Mouse (Mus musculus) liver, embryonic 16.5 days (tissue): ENCODE measurements at regions not wholly inside any gene's neighbourhood (a gene's known extent, or its start where the extent isn't known, plus 50 kb on each side); places are given as distances from the start of the nearest gene placed in this dataset.

Source experiments
- ATAC-seq: fragments of 200-750 bp; cut with Nextera tagmentation; 2 replicates; pipeline ENCODE4 v1.8.0; 2017; ENCODE audit warnings: low read depth, mild to moderate bottlenecking, moderate number of reproducible peaks, moderate library complexity
- H3K27ac ChIP-seq: fragments of 300-500 bp; sonication (generic); 2 replicates; pipeline ENCODE4 v1.5.1; 2014; ENCODE audit warnings: mild to moderate bottlenecking, low read length
- H3K27me3 ChIP-seq: fragments of 300-500 bp; sonication (generic); 2 replicates; pipeline ENCODE4 v1.6.1; 2014; ENCODE audit warnings: low read depth, low read length, mixed read lengths; ENCODE audit not compliant: control insufficient read depth, insufficient read depth
- H3K36me3 ChIP-seq: fragments of 300-500 bp; sonication (generic); 2 replicates; pipeline ENCODE4 v1.6.1; 2014; ENCODE audit warnings: mild to moderate bottlenecking; ENCODE audit not compliant: control insufficient read depth, insufficient read depth
- H3K4me1 ChIP-seq: fragments of 300-500 bp; sonication (generic); 2 replicates; pipeline ENCODE4 v1.6.1; 2014; ENCODE audit warnings: low read depth, low read length, mixed read lengths; ENCODE audit not compliant: control insufficient read depth
- H3K4me2 ChIP-seq: fragments of 300-500 bp; sonication (generic); 2 replicates; pipeline ENCODE4 v1.6.1; 2014; ENCODE audit warnings: low read depth, low read length, mixed read lengths
- H3K4me3 ChIP-seq: fragments of 300-500 bp; sonication (generic); 2 replicates; pipeline ENCODE4 v1.5.1; 2014; ENCODE audit warnings: low read depth, mild to moderate bottlenecking, low read length
- H3K9ac ChIP-seq: fragments of 300-500 bp; sonication (generic); 2 replicates; pipeline ENCODE4 v1.6.1; 2014; ENCODE audit warnings: low read depth, low read length
- H3K9me3 ChIP-seq: fragments of 300-500 bp; sonication (generic); replicated peaks from 2 replicates; pipeline ENCODE4 v1.6.1; 2016; ENCODE audit warnings: low read length; ENCODE audit not compliant: control insufficient read depth
- WGBS: fragments of 180-500 bp; shearing (Covaris S2); extraction: QIAGEN DNeasy Blood & Tissue Kit; methylation state at CpG from one replicate; pipeline ENCODE4 v1.1.7; 2014; ENCODE audit not compliant: insufficient replicate concordance; 5-methylcytosine and 5-hydroxymethylcytosine counted together

GRCm38 (mm10) chr16:74718154-74718553 is 306.5 kb upstream of the Robo2 start:
- Histone ChIP-seq H3K4me1 (no peaks in the 10 kb centered on the region), H3K9me3 (no peaks in the 10 kb centered on the region), H3K27ac (no peak overlapping the region), H3K9ac (no peak overlapping the region), H3K4me2 (no peak overlapping the region), H3K4me3 (no peak overlapping the region), H3K36me3 (no peaks in the 10 kb centered on the region), H3K27me3 (no peaks in the 10 kb centered on the region)
- WGBS: 56% methylated on average over 2 of the region's 2 CpGs
- no peak for ATAC-seq

- ATAC-seq: no peak
- Histone ChIP-seq H3K27ac (no peak overlapping the region), H3K9ac (no peak overlapping the region), H3K4me3 (no peak overlapping the region), H3K27me3 (no peaks in the 10 kb centered on the region), H3K4me2 (no peak overlapping the region), H3K9me3 (no peaks in the 10 kb centered on the region), H3K4me1 (no peaks in the 10 kb centered on the region), H3K36me3 (no peaks in the 10 kb centered on the region)
- 55% methylated on average over 1 of the region's 1 CpGs for WGBS
Observed at GRCm38 (mm10) chr16:74717622-74718021, 306.0 kb upstream of the Robo2 start.

GRCm38 (mm10) chr16:74714950-74715349 is 303.3 kb upstream of the Robo2 start:
- H3K27ac ChIP-seq: no peak overlapping the region
- no peak overlapping the region for H3K9ac ChIP-seq
- no peak for ATAC-seq
- H3K4me3 ChIP-seq: no peak overlapping the region
- H3K27me3 ChIP-seq: no peaks in the 10 kb centered on the region
- 33% methylated on average over 1 of the region's 1 CpGs for WGBS
- no peaks in the 10 kb centered on the region for H3K36me3 ChIP-seq
- no peak overlapping the region for H3K4me2 ChIP-seq
- H3K4me1 ChIP-seq: no peaks in the 10 kb centered on the region
- H3K9me3 ChIP-seq: no peaks in the 10 kb centered on the region

- 60% methylated on average over 6 of the region's 6 CpGs for WGBS
- Histone ChIP-seq H3K27ac (no peak overlapping the region), H3K4me1 (no peaks in the 10 kb centered on the region), H3K36me3 (no peaks in the 10 kb centered on the region), H3K4me3 (no peak overlapping the region), H3K9me3 (no peaks in the 10 kb centered on the region), H3K27me3 (no peaks in the 10 kb centered on the region), H3K4me2 (no peak overlapping the region), H3K9ac (no peak overlapping the region)
- no peak for ATAC-seq
Observed at GRCm38 (mm10) chr16:74712515-74712914, 300.9 kb upstream of the Robo2 start.

GRCm38 (mm10) chr16:74702067-74702466 is 290.4 kb upstream of the Robo2 start:
- Histone ChIP-seq H3K4me2 (no peak overlapping the region), H3K9ac (no peak overlapping the region), H3K27ac (no peak overlapping the region), H3K4me3 (no peak overlapping the region), H3K4me1 (no peaks in the 10 kb centered on the region), H3K9me3 (no peaks in the 10 kb centered on the region), H3K36me3 (no peaks in the 10 kb centered on the region), H3K27me3 (no peaks in the 10 kb centered on the region)
- ATAC-seq: no peak
- WGBS: 57% methylated on average over 3 of the region's 3 CpGs

- no peaks in the 10 kb centered on the region for H3K4me1 ChIP-seq
- H3K27me3 ChIP-seq: no peaks in the 10 kb centered on the region
- no peak overlapping the region for H3K4me3 ChIP-seq
- H3K36me3 ChIP-seq: no peaks in the 10 kb centered on the region
- H3K4me2 ChIP-seq: no peak overlapping the region
- H3K9me3 ChIP-seq: no peaks in the 10 kb centered on the region
- no peak for ATAC-seq
- 22% methylated on average over 3 of the region's 3 CpGs for WGBS
- no peak overlapping the region for H3K9ac ChIP-seq
- H3K27ac ChIP-seq: no peak overlapping the region
Observed at GRCm38 (mm10) chr16:74683371-74683770, 271.7 kb upstream of the Robo2 start.

- Histone ChIP-seq H3K9me3 (no peaks in the 10 kb centered on the region), H3K27ac (no peak overlapping the region), H3K4me3 (no peak overlapping the region), H3K4me2 (no peak overlapping the region), H3K9ac (no peak overlapping the region), H3K4me1 (no peaks in the 10 kb centered on the region), H3K27me3 (no peaks in the 10 kb centered on the region), H3K36me3 (no peaks in the 10 kb centered on the region)
- no peak for ATAC-seq
Observed at GRCm38 (mm10) chr16:74675586-74675985, 264.0 kb upstream of the Robo2 start.

- H3K9me3 ChIP-seq: no peaks in the 10 kb centered on the region
- H3K9ac ChIP-seq: no peak overlapping the region
- no peaks in the 10 kb centered on the region for H3K4me1 ChIP-seq
- H3K36me3 ChIP-seq: no peaks in the 10 kb centered on the region
- H3K4me2 ChIP-seq: no peak overlapping the region
- ATAC-seq: no peak
- no peak overlapping the region for H3K4me3 ChIP-seq
- WGBS: 71% methylated on average over 3 of the region's 3 CpGs
- no peaks in the 10 kb centered on the region for H3K27me3 ChIP-seq
- no peak overlapping the region for H3K27ac ChIP-seq
Observed at GRCm38 (mm10) chr16:74671466-74671865, 259.8 kb upstream of the Robo2 start.

GRCm38 (mm10) chr16:74664337-74664736 is 252.7 kb upstream of the Robo2 start:
- no peak overlapping the region for H3K4me2 ChIP-seq
- H3K9me3 ChIP-seq: no peaks in the 10 kb centered on the region
- ATAC-seq: no peak
- H3K36me3 ChIP-seq: no peaks in the 10 kb centered on the region
- no peak overlapping the region for H3K9ac ChIP-seq
- 41% methylated on average over 1 of the region's 1 CpGs for WGBS
- no peaks in the 10 kb centered on the region for H3K27me3 ChIP-seq
- H3K4me1 ChIP-seq: no peaks in the 10 kb centered on the region
- no peak overlapping the region for H3K4me3 ChIP-seq
- H3K27ac ChIP-seq: no peak overlapping the region

GRCm38 (mm10) chr16:74651244-74651643 is 239.6 kb upstream of the Robo2 start:
- no peak for ATAC-seq
- Histone ChIP-seq H3K27me3 (no peaks in the 10 kb centered on the region), H3K36me3 (no peaks in the 10 kb centered on the region), H3K4me1 (no peaks in the 10 kb centered on the region), H3K9me3 (no peaks in the 10 kb centered on the region), H3K9ac (no peak overlapping the region), H3K4me2 (no peak overlapping the region), H3K27ac (no peak overlapping the region), H3K4me3 (no peak overlapping the region)
- 68% methylated on average over 3 of the region's 3 CpGs for WGBS
